Mouse (Mus musculus) forebrain, embryonic 16.5 days (tissue): ENCODE data around the gene Trim9. TPM values are rescaled to one million over a fixed set of nuclear protein-coding genes. Genes with fewer than 3 reads are reported as not detected.

ENCODE experiments used
- ATAC-seq: fragments of 200-750 bp; cut with Nextera tagmentation; 2 replicates; pipeline ENCODE4 v1.8.0; 2017; ENCODE audit warnings: mild to moderate bottlenecking, moderate library complexity
- H3K27ac ChIP-seq: fragments of 300-500 bp; sonication (generic); 2 replicates; pipeline ENCODE4 v1.5.1; 2014; ENCODE audit warnings: low read length, control low read depth
- H3K27me3 ChIP-seq: fragments of 300-500 bp; sonication (generic); replicated peaks from 2 replicates; pipeline ENCODE4 v1.6.1; 2014; ENCODE audit warnings: low read length; ENCODE audit not compliant: control insufficient read depth, insufficient read depth
- H3K36me3 ChIP-seq: fragments of 300-500 bp; sonication (generic); 2 replicates; pipeline ENCODE4 v1.6.1; 2014; ENCODE audit not compliant: control insufficient read depth, insufficient read depth
- H3K4me1 ChIP-seq: fragments of 300-500 bp; sonication (generic); replicated peaks from 2 replicates; pipeline ENCODE4 v1.6.1; 2014; ENCODE audit warnings: low read length; ENCODE audit not compliant: control insufficient read depth, insufficient read depth
- H3K4me2 ChIP-seq: fragments of 300-500 bp; sonication (generic); 2 replicates; pipeline ENCODE4 v1.6.1; 2014; ENCODE audit warnings: mild to moderate bottlenecking, low read length, control low read depth
- H3K4me3 ChIP-seq: fragments of 300-500 bp; sonication (generic); replicated peaks from 2 replicates; pipeline ENCODE4 v1.5.1; 2014; ENCODE audit warnings: mild to moderate bottlenecking, low read length, control low read depth
- H3K9ac ChIP-seq: fragments of 300-500 bp; sonication (generic); replicated peaks from 2 replicates; pipeline ENCODE4 v1.6.1; 2014; ENCODE audit warnings: low read depth, low read length, control low read depth
- H3K9me3 ChIP-seq: fragments of 300-500 bp; sonication (generic); 2 replicates; pipeline ENCODE4 v1.6.1; 2016; ENCODE audit warnings: low read length; ENCODE audit not compliant: control insufficient read depth
- WGBS: fragments of 180-500 bp; shearing (Covaris S2); extraction: QIAGEN DNeasy Blood & Tissue Kit; methylation state at CpG from one replicate; pipeline ENCODE4 v1.1.7; 2014; 5-methylcytosine and 5-hydroxymethylcytosine counted together
- polyA plus RNA-seq: library from polyadenylated mRNA; unstranded; fragments of >200 nt; fragmentation: Nextera tagmentation; extraction: Ambion mirVana; gene quantifications from 2 replicates; pipeline ENCODE4 v1.2.1, GENCODE M21; 2015

Trim9 gene
- polyA plus RNA-seq, 1 experiment from 2014 or later = 60.8 TPM

GRCm38 (mm10) chr12:70360276-70360675 lies 12.9 kb upstream of the Trim9 start:
- Histone ChIP-seq H3K27me3 (no peaks in the 10 kb centered on the region), H3K4me1 (no peaks in the 10 kb centered on the region), H3K9ac (no peak overlapping the region), H3K27ac (no peak overlapping the region), H3K36me3 (no peaks in the 10 kb centered on the region), H3K4me3 (no peak overlapping the region), H3K9me3 (no peaks in the 10 kb centered on the region), H3K4me2 (no peak overlapping the region)
- no peak for ATAC-seq
- WGBS = 93% methylated on average over 5 of the region's 5 CpGs

GRCm38 (mm10) chr12:70359443-70359842 lies 12.0 kb upstream of the Trim9 start:
- Histone ChIP-seq H3K27ac (no peak overlapping the region), H3K4me3 (no peak overlapping the region), H3K36me3 (no peaks in the 10 kb centered on the region), H3K9ac (no peak overlapping the region), H3K4me1 (no peaks in the 10 kb centered on the region), H3K4me2 (peak overlapping the region; percentile 18; the same call in 1 of the 2 replicates), H3K27me3 (no peaks in the 10 kb centered on the region), H3K9me3 (no peaks in the 10 kb centered on the region)
- peak; percentile 55 for ATAC-seq
- 63% methylated on average over 13 of the region's 13 CpGs for WGBS

- Histone ChIP-seq H3K36me3 (no peaks in the 10 kb centered on the region), H3K4me1 (no peaks in the 10 kb centered on the region), H3K27me3 (no peaks in the 10 kb centered on the region), H3K4me2 (no peak overlapping the region), H3K9ac (no peak overlapping the region), H3K27ac (no peak overlapping the region), H3K9me3 (no peaks in the 10 kb centered on the region), H3K4me3 (no peak overlapping the region)
- no peak for ATAC-seq
- WGBS = 16% methylated on average over 8 of the region's 8 CpGs
Observed at GRCm38 (mm10) chr12:70354926-70355325, 7.5 kb upstream of the Trim9 start.

- Histone ChIP-seq H3K9me3 (no peaks in the 10 kb centered on the region), H3K27me3 (no peaks in the 10 kb centered on the region), H3K4me2 (no peak overlapping the region), H3K27ac (no peak overlapping the region), H3K4me1 (peaks cover 8% of the 10 kb centered on the region; the same call in 1 of the 2 replicates), H3K9ac (no peak overlapping the region), H3K36me3 (no peaks in the 10 kb centered on the region), H3K4me3 (no peak overlapping the region)
- WGBS = 41% methylated on average over 4 of the region's 4 CpGs
- ATAC-seq = no peak
Observed at GRCm38 (mm10) chr12:70350490-70350889, 3.1 kb upstream of the Trim9 start.

DNA sequence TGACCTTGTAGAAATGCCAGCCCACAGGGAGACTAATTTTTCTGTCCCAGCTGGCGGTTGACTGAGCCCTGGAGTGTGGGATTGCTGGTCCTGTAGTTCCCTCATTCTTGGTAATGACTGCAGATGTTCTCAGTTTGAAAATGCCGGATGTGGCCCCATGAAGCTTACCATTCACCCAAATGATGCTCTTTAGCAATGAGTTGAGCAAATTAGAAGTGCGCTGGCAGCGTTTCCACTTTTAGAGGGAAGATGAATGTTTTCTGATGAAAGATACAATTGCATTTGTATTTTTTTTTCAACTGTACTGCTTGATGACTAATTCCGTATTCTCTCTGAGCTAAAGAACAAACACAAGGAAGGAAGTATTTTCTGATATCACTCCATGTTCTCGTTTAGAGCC lies 2.4 kb upstream of the Trim9 start:
- no peaks in the 10 kb centered on the region for H3K36me3 ChIP-seq
- peaks cover 13% of the 10 kb centered on the region for H3K4me1 ChIP-seq
- no peaks in the 10 kb centered on the region for H3K9me3 ChIP-seq
- no peak overlapping the region for H3K27ac ChIP-seq
- ATAC-seq = no peak
- no peak overlapping the region for H3K4me3 ChIP-seq
- H3K9ac ChIP-seq = no peak overlapping the region
- H3K4me2 ChIP-seq = no peak overlapping the region
- no peaks in the 10 kb centered on the region for H3K27me3 ChIP-seq
- 79% methylated on average over 6 of the region's 6 CpGs for WGBS

DNA sequence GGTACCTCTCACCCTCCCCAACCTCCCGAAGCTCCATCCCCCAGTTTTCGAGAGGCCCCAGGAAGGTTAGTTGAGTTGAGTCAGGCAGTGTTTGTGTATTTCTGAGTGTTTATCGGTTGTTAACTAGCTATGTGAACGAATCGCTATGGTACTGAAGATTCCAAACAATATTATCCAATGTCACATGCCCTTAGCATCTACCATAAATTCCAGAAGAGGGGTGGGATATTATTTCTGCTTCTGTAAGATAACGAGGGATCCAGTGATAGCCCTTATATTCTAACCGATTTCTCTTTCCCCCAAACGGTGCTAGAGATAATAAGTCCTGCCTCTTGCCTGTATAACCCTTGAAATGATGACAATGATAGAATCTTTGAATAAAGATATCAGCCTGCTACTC lies 612 bp upstream of the Trim9 start:
- Histone ChIP-seq H3K36me3 (no peaks in the 10 kb centered on the region), H3K27me3 (no peaks in the 10 kb centered on the region), H3K9ac (peak overlapping the region; percentile 77), H3K4me3 (peak overlapping the region; percentile 65), H3K9me3 (no peaks in the 10 kb centered on the region), H3K4me1 (peaks cover 20% of the 10 kb centered on the region), H3K27ac (peak overlapping the region; percentile 97), H3K4me2 (peak overlapping the region; percentile 97)
- no peak for ATAC-seq
- WGBS = 7% methylated on average over 8 of the region's 8 CpGs

DNA sequence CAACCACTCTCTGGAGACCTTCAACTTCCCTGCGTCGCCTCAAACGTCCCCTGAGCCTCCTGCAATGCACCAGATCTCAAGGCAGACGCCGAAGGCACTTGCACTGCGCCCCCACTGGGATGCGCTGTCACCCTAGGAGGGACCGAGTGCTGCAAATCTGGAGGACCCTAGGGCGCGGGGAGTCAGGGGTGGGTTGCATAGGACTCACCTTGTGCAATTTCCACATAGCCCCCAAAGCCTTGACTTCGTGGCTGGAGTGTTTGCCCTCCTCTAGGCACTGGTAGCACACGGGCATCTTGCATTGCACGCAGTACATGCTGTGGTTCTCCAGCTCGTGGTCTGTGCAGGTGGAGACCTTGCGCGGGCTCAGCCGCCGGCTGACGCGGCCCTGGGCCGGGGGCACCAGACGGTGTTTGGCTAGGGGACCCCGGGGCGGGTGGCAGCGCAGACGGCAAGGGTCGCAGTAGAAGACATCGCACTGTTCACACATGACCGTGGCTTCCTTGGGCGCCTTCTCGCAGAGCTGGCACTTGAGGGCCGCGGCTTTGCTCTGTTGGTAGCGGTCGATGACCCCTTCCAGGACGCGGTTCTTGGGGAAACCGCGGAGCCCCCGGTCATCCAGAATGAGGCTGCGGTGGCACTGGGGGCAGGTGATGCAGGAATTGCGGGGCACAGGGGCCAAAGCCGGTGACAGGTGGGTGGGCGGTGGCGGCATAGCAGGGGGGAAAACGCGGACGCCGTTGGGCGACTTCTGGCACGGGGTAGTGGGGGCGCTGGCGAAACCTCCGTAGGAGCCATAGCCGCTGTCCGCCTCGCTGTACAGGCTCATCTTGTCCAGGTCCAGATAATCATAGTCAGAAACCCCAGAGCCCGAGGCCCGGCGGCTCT lies 1.0 kb downstream of the Trim9 start:
- H3K36me3 ChIP-seq = no peaks in the 10 kb centered on the region
- ATAC-seq = peak; percentile 57
- peaks cover 20% of the 10 kb centered on the region for H3K4me1 ChIP-seq
- peak overlapping the region; percentile 65 for H3K4me3 ChIP-seq
- H3K9me3 ChIP-seq = no peaks in the 10 kb centered on the region
- H3K4me2 ChIP-seq = peak overlapping the region; percentile 97
- no peaks in the 10 kb centered on the region for H3K27me3 ChIP-seq
- peak overlapping the region; percentile 77 for H3K9ac ChIP-seq
- under 1% methylated on average over 60 of the region's 60 CpGs for WGBS
- peak overlapping the region; percentile 97 for H3K27ac ChIP-seq

DNA sequence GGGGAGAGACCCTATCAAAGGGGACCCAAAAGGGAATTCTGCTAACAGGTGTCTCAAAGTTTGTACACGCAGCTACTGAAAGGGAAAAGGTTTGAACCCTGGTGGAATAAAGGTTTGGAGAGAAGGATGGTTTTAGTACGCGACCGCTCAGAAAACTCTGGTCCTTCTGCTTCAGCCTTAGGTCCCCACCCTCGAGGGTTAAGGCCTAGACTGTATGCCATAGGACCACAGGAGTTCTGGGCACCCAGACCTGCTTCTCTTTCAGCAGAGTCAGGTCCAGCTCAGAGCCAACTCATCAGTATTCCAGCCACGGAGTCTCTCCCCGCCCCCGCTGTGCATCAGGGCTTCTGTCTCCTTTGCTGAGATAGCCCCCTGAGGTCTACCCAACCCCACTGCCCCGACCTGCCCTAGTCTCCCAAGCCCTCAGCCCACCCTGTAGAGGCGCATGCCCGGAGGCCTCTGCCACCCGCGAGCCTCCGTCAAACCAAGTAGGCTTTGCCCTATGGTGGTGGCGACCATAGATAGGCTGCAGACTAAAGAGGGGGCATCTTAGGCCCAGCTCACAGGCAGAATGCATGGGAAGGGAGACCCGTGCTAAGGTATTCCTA lies 1.8 kb downstream of the Trim9 start:
- Histone ChIP-seq H3K4me3 (peak overlapping the region; percentile 65), H3K27me3 (no peaks in the 10 kb centered on the region), H3K4me2 (peak overlapping the region; percentile 97), H3K27ac (peak overlapping the region; percentile 97; the same call in 1 of the 2 replicates), H3K4me1 (peaks cover 20% of the 10 kb centered on the region), H3K9ac (peak overlapping the region; percentile 77), H3K36me3 (no peaks in the 10 kb centered on the region), H3K9me3 (no peaks in the 10 kb centered on the region)
- WGBS = 25% methylated on average over 16 of the region's 16 CpGs
- ATAC-seq = no peak; the same call in 1 of the 2 replicates

DNA sequence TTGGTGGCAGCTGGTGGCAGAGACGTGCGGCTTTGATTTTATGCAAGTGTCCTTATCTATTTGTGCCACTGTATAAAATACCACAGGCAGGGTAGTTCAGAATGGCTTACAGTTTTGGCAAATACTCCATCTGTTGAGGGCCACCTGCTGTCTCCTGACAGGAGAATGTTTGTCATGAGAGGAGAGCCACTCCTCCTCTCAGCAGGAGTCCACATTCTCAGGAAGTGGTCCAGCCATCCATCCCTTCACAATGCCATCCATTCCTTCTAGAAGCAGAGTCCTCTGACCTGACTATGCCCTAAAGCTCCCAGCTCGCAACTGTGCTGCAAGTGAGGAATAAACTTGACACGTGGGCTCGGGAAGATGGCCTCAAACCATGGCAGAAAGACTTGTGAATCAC lies 12.2 kb downstream of the Trim9 start:
- no peak overlapping the region for H3K27ac ChIP-seq
- no peaks in the 10 kb centered on the region for H3K27me3 ChIP-seq
- no peak overlapping the region for H3K4me3 ChIP-seq
- H3K9me3 ChIP-seq = no peaks in the 10 kb centered on the region
- H3K9ac ChIP-seq = no peak overlapping the region
- H3K4me1 ChIP-seq = peaks cover 4% of the 10 kb centered on the region; the same call in 1 of the 2 replicates
- 54% methylated on average over 5 of the region's 5 CpGs for WGBS
- no peak for ATAC-seq
- no peaks in the 10 kb centered on the region for H3K36me3 ChIP-seq
- H3K4me2 ChIP-seq = no peak overlapping the region
